Mouse (Mus musculus) liver, embryonic 14.5 days (tissue): ENCODE results near the gene Casq1.

Experiments
- CTCF ChIP-seq: IDR thresholded peaks from 2 replicates; pipeline ENCODE4 v1.5.1; 2016; ENCODE audit warnings: antibody characterized with exemption, low read depth, control low read depth
- EP300 ChIP-seq: IDR thresholded peaks from 2 replicates; pipeline ENCODE4 v1.6.1; 2016; ENCODE audit warnings: antibody characterized with exemption, low read depth

DNA sequence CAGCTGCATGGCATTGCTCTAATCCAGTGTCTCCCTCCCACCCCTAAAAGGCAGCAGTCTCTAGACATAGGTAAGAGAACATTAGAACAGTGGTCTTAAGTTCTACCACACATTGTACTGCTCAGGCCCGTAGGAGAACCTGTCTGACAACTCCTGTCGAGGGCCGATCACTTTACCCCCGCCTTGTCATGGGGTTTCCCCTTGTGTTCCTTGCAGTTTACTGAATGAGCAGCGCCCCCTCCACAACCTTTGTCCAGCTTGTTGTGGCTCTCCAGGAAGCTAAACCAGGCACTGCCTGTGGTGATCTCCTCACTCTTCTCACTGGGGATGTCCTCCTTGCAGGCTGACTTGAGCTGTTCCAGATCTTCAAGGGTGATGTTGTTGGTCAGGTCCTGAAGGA is 19.5 kb downstream of the Casq1 start:
- TF ChIP-seq CTCF (no peak), EP300 (no peak)
